Mouse (Mus musculus): ENCODE results near the gene Hist1h2bc.

DNA sequence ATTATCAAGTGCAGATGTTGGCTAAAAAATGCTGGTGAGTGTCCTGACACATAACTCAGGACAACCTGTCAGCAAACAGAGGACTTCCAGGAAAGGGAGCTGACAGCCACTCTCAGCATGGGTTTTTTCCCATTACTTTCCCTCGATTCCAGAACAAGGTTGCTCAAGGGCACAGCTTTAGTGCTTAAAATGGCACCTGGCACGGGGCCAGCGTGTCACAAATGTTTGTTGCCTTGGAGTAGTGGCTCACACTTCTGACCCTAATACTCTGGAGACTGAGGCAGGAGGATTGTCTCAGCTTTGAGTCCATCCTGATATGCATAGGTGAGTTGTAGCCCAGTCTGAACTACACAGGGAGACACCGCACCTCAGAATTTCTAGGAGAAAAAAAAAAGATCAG, 24.7 kb downstream of the Hist1h2bc start:
- TF ChIP-seq GATA1 (IDR thresholded peaks at IDR 0.05; ENCODE audit: low read length) (no peak), TAL1 (IDR thresholded peaks at IDR 0.05; ENCODE audit: low read length) (no peak)
